Mouse (Mus musculus) heart, embryonic 16.5 days (tissue): ENCODE measurements around the gene Nkd2. TPM values are rescaled to one million over a fixed set of nuclear protein-coding genes. Genes with fewer than 3 reads are reported as not detected.
A peak's percentile ranks its signal among the peaks of the same experiment; 100 is the strongest.

ENCODE experiments used
- ATAC-seq: fragments of 200-750 bp; cut with Nextera tagmentation; replicated peaks from 2 replicates; pipeline ENCODE4 v1.8.0; 2017; ENCODE audit warnings: moderate number of reproducible peaks; ENCODE audit not compliant: insufficient read depth, low FRiP score; ENCODE audit errors: extremely low read depth
- H3K27ac ChIP-seq: fragments of 300-500 bp; sonication (generic); 2 replicates; pipeline ENCODE4 v1.5.1; 2014; ENCODE audit warnings: mild to moderate bottlenecking, low read length, control low read depth, moderate library complexity
- H3K27me3 ChIP-seq: fragments of 300-500 bp; sonication (generic); 2 replicates; pipeline ENCODE4 v1.6.1; 2014; ENCODE audit warnings: low read length, mixed read lengths; ENCODE audit not compliant: control insufficient read depth, insufficient read depth
- H3K36me3 ChIP-seq: fragments of 300-500 bp; sonication (generic); 2 replicates; pipeline ENCODE4 v1.6.1; 2014; ENCODE audit not compliant: control insufficient read depth, insufficient read depth
- H3K4me1 ChIP-seq: fragments of 300-500 bp; sonication (generic); 2 replicates; pipeline ENCODE4 v1.6.1; 2014; ENCODE audit warnings: low read length, mixed read lengths; ENCODE audit not compliant: control insufficient read depth, insufficient read depth
- H3K4me2 ChIP-seq: fragments of 300-500 bp; sonication (generic); 2 replicates; pipeline ENCODE4 v1.6.1; 2014; ENCODE audit warnings: low read depth, mild to moderate bottlenecking, control low read depth, low read length
- H3K4me3 ChIP-seq: fragments of 300-500 bp; sonication (generic); 2 replicates; pipeline ENCODE4 v1.5.1; 2014; ENCODE audit warnings: mild to moderate bottlenecking, control low read depth, low read length
- H3K9ac ChIP-seq: fragments of 300-500 bp; sonication (generic); 2 replicates; pipeline ENCODE4 v1.6.1; 2014; ENCODE audit warnings: low read length, control low read depth
- H3K9me3 ChIP-seq: fragments of 300-500 bp; sonication (generic); replicated peaks from 2 replicates; pipeline ENCODE4 v1.6.1; 2016; ENCODE audit warnings: low read length; ENCODE audit not compliant: control insufficient read depth
- WGBS: fragments of 180-500 bp; shearing (Covaris S2); extraction: QIAGEN DNeasy Blood & Tissue Kit; methylation state at CpG from one replicate; pipeline ENCODE4 v1.1.7; 2014; 5-methylcytosine and 5-hydroxymethylcytosine counted together
- polyA plus RNA-seq: library from polyadenylated mRNA; unstranded; fragments of >200 nt; fragmentation: Nextera tagmentation; extraction: Ambion mirVana; gene quantifications from 2 replicates; pipeline ENCODE4 v1.2.1, GENCODE M21; 2015

The Nkd2 gene
- polyA plus RNA-seq, 1 experiment from 2014 or later = 3.0 TPM

DNA sequence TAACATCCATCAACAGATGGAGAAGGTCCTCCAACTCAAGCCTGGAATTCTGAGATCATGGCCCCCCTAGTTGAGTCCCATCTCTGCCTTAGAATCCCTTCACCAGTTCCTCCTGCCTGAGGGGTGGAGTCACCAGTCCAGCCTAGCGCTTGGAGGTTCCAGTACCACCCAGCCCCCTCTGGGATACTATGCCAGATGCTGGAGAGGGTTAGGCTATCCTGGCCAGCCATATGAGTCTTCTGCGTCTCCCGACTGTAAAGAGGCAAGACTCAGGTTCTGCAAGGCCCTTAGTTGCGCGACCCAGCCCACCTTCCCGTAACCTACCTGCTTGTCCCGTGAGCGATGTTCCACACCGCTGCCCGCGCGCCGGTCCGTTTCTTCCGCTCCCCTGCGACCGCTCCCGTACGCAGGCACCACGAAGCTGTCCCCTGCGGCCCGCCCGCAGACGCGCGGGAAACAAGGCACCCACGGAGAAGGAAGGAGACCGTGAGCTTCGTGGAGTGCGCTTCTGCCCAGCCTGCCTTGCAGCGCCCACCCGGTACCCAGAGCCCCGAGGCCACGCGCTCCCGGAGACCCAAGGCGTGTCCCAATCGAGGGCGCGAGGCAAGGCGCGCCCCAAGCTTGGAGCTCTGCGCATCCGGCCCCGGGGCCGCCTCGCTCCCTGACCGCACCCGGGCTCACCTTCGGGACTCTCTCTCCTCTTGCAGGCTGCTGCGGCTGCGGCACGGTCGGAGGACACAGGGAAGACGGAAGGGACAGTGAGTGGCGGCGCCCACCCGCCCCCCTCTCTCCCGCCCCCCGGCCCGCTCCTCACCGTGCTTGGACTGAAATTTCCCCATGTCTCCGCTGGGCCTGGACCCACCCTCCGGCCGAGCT, 604 bp downstream of the Nkd2 start:
- ATAC-seq = peak; percentile 43
- Histone ChIP-seq H3K9me3 (no peaks in the 10 kb centered on the region), H3K4me3 (peak overlapping the region; percentile 76), H3K36me3 (no peaks in the 10 kb centered on the region), H3K4me2 (peak overlapping the region; percentile 98), H3K9ac (peak overlapping the region; percentile 80), H3K27ac (no peak overlapping the region), H3K4me1 (peaks cover 5% of the 10 kb centered on the region), H3K27me3 (peaks cover 25% of the 10 kb centered on the region)
- WGBS = 1% methylated on average over 64 of the region's 65 CpGs

DNA sequence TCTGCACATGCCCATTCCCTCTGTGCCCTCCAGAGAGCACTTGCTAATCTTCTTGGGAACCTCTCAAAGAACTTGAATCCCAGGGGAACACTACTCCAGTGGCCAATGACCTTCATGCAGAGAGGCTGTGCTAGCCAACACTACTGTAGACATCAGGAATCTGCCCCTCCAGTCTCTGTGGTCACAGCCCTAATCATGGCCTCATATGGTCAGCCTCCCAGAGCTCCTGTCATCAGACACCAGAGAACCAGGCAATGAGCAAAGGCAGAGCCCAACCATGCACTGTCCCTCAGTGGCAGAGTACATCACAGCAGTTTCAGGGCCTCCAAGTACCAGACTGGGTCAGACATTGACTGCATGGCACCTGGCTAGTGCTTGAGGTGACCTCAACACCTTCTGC, 4.7 kb downstream of the Nkd2 start:
- H3K4me2 ChIP-seq = no peak overlapping the region
- peaks cover 5% of the 10 kb centered on the region for H3K4me1 ChIP-seq
- H3K27me3 ChIP-seq = peaks cover 20% of the 10 kb centered on the region
- peak overlapping the region; percentile 49 for H3K27ac ChIP-seq
- no peaks in the 10 kb centered on the region for H3K36me3 ChIP-seq
- peak; percentile 80 for ATAC-seq
- no peak overlapping the region for H3K9ac ChIP-seq
- H3K9me3 ChIP-seq = no peaks in the 10 kb centered on the region
- H3K4me3 ChIP-seq = no peak overlapping the region

GRCm38 (mm10) chr13:73839740-73840139, 7.7 kb downstream of the Nkd2 start:
- Histone ChIP-seq H3K36me3 (no peaks in the 10 kb centered on the region), H3K4me2 (no peak overlapping the region), H3K4me3 (no peak overlapping the region), H3K27ac (no peak overlapping the region), H3K4me1 (peaks cover 15% of the 10 kb centered on the region), H3K27me3 (no peaks in the 10 kb centered on the region), H3K9ac (no peak overlapping the region), H3K9me3 (no peaks in the 10 kb centered on the region)
- WGBS = 77% methylated on average over 4 of the region's 4 CpGs
- ATAC-seq = no peak

DNA sequence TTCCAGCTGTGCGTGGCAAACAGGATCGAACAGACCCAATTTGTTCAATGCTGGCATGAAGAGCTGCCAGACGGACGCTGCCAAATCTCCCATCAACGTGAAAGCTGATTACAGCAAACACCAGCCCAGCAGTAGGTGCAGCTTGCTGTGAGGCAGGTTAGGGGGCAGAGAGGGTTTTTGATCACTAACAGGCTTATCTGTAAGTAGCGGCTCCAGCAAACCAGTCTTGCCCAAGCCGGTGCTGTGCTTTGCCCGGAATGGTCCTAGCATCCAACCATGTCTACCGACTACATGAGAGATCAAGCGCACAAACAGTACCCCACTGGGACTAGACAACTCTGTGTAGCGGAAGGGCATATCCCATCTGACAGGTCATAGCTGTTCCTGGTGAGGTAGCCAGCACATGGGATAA, 8.3 kb downstream of the Nkd2 start:
- Histone ChIP-seq H3K9me3 (no peaks in the 10 kb centered on the region), H3K4me3 (no peak overlapping the region), H3K9ac (no peak overlapping the region), H3K4me2 (no peak overlapping the region), H3K4me1 (peaks cover 15% of the 10 kb centered on the region), H3K27ac (no peak overlapping the region), H3K36me3 (no peaks in the 10 kb centered on the region), H3K27me3 (no peaks in the 10 kb centered on the region)
- no peak for ATAC-seq
- 73% methylated on average over 11 of the region's 11 CpGs for WGBS

GRCm38 (mm10) chr13:73837708-73838107, 9.7 kb downstream of the Nkd2 start:
- no peak overlapping the region for H3K27ac ChIP-seq
- no peaks in the 10 kb centered on the region for H3K27me3 ChIP-seq
- H3K36me3 ChIP-seq = no peaks in the 10 kb centered on the region
- peaks cover 15% of the 10 kb centered on the region for H3K4me1 ChIP-seq
- no peaks in the 10 kb centered on the region for H3K9me3 ChIP-seq
- H3K4me3 ChIP-seq = no peak overlapping the region
- H3K4me2 ChIP-seq = no peak overlapping the region
- 79% methylated on average over 8 of the region's 8 CpGs for WGBS
- ATAC-seq = no peak
- H3K9ac ChIP-seq = no peak overlapping the region

- Histone ChIP-seq H3K27me3 (no peaks in the 10 kb centered on the region), H3K27ac (no peak overlapping the region), H3K9me3 (no peaks in the 10 kb centered on the region), H3K4me1 (peaks cover 11% of the 10 kb centered on the region), H3K4me3 (no peak overlapping the region), H3K4me2 (no peak overlapping the region), H3K9ac (no peak overlapping the region), H3K36me3 (no peaks in the 10 kb centered on the region)
- ATAC-seq = no peak
- 67% methylated on average over 6 of the region's 6 CpGs for WGBS
These were observed 10.9 kb downstream of the Nkd2 start for GRCm38 (mm10) chr13:73836491-73836890.

DNA sequence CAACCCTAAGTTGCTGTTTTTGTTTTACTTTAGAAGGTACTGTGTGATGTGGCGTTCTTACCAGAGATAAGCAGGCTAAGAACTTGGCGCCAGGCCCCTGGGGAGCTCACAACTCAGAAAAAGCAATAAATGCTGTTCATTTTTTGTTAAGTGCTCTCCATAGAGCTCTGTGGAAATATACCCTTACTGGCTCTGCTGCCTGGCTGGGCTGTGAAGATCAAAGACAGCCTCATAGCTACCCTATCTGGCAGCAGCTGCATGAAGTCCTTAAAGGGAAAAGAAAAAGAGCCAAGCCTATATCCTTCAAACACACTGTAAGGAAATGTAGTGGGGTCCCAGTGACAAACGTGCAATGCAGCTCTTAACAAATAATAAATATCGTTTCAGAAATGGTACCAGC, 11.6 kb downstream of the Nkd2 start:
- Histone ChIP-seq H3K4me1 (peaks cover 11% of the 10 kb centered on the region), H3K4me2 (no peak overlapping the region), H3K9me3 (no peaks in the 10 kb centered on the region), H3K27ac (no peak overlapping the region), H3K36me3 (no peaks in the 10 kb centered on the region), H3K4me3 (no peak overlapping the region), H3K27me3 (no peaks in the 10 kb centered on the region), H3K9ac (no peak overlapping the region)
- ATAC-seq = no peak
- 28% methylated on average over 4 of the region's 4 CpGs for WGBS

DNA sequence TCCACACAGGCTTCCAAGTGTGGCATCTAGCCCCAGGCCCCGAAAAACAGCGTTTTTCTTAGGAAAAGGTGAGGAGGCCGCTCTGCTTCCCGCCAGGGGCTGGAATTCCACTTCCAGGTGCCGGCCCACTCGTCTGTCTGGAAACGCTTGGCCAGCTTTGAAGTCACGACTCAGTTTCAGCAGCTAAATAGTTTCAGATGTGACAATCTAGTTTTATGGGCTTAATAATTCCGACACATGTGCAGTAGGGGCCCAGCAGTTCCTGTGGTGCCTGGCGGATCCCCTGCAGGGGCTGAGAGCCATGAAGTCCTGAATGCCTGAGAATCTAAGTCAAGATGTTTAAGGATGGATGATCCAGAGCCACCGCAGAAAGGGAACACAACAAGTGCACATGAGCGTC, 13.6 kb downstream of the Nkd2 start:
- H3K4me1 ChIP-seq = peaks cover 11% of the 10 kb centered on the region
- H3K27ac ChIP-seq = no peak overlapping the region
- H3K27me3 ChIP-seq = no peaks in the 10 kb centered on the region
- H3K4me3 ChIP-seq = no peak overlapping the region
- H3K9me3 ChIP-seq = no peaks in the 10 kb centered on the region
- 72% methylated on average over 12 of the region's 12 CpGs for WGBS
- no peak for ATAC-seq
- no peaks in the 10 kb centered on the region for H3K36me3 ChIP-seq
- H3K4me2 ChIP-seq = no peak overlapping the region
- H3K9ac ChIP-seq = no peak overlapping the region

- 1% methylated on average over 2 of the region's 2 CpGs for WGBS
- no peak overlapping the region for H3K27ac ChIP-seq
- no peak overlapping the region for H3K4me2 ChIP-seq
- H3K27me3 ChIP-seq = no peaks in the 10 kb centered on the region
- H3K36me3 ChIP-seq = no peaks in the 10 kb centered on the region
- peaks cover 9% of the 10 kb centered on the region for H3K4me1 ChIP-seq
- no peak overlapping the region for H3K9ac ChIP-seq
- no peak for ATAC-seq
- no peaks in the 10 kb centered on the region for H3K9me3 ChIP-seq
- no peak overlapping the region for H3K4me3 ChIP-seq
These were observed 15.9 kb downstream of the Nkd2 start for GRCm38 (mm10) chr13:73831486-73831885.
